Mouse (Mus musculus) T-helper 2 cell (primary cell): ENCODE measurements around the gene Prr18.

Experiments used
- in situ Hi-C: fragments of 300-600 bp; cut with MboI, MseI; formaldehyde crosslinking; loops from one replicate; pipeline ENCODE4 v1.15.1; 2025; ENCODE audit warnings: high pct_unique_total_duplicates

The Prr18 gene

DNA sequence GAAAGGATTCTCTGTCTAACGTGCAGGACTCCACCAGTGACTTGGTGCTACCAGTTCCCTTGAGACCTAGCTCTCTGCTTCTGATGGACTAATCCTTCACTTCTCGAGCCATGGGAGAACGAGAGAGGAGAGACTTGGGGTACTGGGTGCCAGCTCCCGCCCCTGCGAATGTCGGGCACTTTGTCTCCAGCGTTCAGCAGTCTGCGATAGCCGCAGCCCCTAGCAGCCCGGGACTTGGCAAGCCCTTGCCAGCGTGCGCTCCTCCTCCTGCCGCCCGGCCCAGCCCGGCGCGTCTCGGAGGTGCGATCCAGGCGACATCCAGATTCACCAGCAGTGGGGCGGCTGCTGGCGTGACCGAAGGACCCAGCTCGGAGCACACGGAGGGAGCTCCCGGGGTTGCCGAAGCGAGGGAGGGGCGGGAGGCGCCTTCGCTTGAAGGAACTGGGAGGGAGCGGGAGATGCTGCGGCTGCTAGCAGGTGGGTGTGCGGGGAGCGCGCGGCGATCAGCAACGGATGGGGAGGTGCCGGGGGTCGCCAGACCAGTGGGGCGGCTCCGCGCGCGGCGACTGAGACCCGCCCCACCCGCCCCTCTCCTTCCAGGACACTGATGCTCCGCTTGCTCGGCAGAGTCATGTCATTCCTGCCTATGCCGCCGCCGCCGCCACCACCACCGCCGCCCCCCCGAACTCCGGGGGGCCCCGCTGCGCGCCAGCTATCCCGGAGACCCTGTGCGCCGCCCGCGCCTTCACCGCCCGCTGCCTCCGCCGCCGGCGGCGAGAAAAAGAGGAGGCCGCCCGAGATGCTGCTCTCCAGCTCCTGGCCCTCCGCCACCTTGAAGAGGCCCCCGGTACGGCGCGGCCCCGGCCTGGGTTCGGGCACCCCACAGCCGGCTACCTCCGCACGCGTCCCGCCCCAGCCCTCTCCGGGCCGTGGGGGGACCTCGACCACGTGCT, 3.4 kb downstream of the Prr18 start:
- in situ Hi-C loops = no loop called here

DNA sequence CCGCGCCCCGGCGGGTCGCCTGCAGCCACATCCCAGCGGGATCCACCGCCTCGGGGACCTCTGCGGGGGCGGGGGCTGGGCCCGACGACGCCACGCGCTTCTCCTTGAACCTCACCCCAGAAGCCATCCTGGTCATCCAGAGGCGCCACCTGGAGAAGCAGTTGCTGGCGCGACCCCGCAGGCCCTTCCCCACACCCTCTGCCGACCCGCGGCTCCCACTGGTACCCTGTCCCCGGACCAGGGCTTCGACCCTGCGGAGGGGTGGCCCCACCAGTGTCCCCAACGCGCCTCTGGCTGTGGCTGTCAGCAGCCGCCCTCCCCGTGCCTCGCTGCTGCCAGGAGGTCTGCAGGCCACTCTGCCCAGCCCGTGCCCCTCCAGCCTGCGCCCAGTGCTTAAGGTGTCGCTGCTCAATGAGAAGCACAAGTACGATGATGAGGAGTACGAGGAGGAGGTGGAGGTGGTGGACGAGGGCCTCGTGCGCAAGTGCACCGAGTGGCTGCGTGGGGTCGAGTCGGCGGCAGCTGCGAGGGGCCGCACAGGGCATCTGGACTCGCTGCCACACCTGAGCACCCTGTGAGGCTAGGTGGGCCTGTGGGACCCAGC, 4.2 kb downstream of the Prr18 start:
- in situ Hi-C loops = no loop called here

DNA sequence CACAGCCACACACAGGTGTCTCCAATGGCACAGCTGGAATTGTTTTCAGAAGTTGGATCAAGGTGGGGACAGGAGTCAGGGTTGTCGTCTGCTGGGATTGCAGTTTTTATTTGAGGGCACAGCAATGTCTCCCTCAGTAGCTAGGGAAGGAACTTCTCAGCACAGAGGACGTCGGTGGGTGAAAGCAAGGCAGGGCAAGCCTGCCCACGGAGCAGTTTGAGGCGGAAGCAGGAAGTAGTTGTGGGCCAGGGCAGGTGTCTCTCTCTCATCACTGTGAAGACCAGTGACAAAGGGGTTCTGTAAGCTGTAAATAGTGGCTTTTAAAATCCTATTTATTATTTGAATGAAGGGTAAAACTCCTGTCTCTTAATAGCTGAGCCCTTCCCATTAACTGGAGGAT, 5.4 kb downstream of the Prr18 start:
- in situ Hi-C loops = no loop called here

DNA sequence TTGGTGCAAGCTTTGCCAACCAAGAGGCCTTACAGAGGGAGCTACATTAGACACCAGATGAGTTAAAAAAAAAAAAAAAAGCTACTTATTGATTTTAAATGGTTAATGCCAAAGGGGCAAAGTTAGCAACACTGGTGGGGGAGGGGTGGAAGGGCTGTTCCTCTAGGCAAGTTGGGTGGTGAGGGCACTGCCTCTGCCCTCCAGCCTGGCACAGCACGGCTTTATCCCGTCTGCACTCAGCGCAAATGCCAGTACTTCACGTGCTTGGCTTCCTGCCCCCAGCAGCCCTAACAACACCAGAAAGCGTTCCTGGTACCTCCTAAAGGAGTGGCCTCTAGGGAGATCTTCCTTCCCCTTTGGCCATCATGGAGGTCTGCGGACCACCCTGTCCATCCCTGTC, 6.2 kb downstream of the Prr18 start:
- in situ Hi-C loops = no loop called here

DNA sequence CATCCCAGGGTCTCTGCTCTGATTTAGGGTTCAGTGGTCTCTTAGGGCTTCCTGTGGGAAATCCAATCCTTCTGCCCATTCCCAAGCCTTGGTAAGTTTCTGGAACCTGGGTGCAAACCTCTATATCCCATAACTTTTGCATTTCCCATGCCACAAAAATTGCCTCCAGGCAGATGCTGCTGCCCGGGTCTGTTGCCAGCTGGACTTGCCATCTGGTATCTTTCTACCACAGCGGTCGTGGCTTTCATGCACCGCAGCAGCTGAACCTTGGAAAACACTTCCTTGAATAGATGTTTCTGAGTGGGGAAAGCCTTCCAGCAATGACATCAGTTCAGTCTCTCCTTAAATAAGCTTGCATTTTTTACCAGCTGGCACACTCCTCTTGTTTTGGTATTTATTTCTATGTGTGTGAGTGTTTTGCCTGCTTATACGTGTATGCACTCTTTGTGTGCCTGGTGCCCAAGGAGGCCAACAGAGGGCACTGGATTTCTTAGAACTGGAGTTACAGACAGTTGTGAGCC, 10.6 kb downstream of the Prr18 start:
- in situ Hi-C loops = no loop called here

DNA sequence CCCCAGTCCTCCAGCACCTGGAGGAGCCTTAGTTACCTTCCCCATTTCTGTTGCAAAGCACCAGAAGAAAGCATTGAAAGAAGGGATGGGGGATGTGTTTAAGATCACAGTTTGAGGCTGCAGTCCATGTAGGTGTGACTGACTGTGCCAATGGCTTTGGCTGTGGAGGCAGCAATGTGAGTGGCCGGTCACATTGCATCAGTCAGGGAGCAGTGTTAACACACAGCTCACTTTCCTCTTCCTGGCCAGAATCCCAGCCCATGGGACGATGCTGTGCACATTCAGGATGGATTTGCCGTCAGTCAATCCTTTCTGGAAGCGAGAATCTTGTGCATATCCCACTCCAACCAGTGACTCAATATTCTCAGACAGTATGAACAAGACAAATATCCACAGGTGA, 11.7 kb downstream of the Prr18 start:
- in situ Hi-C loops = no loop called here

DNA sequence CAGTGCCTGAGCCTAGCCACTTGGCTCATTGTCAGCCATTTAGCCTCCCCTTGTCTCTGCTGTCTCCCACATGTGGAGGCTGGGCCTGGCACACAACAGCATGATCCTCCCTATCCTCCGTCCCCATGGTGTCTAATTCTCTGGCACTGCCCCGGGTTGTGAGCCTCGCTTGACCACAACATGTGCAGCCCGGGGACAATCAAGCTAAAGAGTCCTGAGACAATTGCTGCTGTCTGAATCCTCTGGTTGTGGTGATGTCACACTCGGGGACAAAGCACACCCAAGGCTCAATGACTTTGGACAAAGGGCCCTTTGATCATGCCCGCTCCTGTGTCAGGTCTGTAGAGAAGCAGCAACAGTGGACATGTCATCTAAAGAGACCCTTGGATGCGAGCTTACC, 13.8 kb downstream of the Prr18 start:
- in situ Hi-C loops = no loop called here

DNA sequence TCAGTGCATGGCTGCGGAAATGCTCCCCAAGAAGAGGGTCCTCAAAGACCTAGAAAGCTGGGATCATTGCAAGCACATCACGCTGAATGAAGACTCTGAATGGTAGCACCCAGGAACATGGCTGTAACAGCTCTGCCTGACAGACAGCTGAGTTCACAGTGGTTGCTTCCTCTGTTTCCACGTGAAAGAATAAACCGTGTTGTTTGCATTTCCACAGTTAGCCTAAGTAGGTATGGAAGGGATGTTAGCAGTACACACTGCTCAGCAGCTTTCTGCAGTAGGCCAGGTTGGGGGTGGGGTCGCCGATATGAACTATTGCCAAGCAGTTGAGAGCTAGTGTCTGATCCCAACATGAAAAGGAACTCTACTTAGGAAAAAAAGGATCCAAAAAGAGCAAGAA, 18.4 kb downstream of the Prr18 start, which contains the start of gene T2:
T2 (plus strand) TSS at position 301 of the 400 bp plus-strand sequence.
- in situ Hi-C loops = no loop called here

DNA sequence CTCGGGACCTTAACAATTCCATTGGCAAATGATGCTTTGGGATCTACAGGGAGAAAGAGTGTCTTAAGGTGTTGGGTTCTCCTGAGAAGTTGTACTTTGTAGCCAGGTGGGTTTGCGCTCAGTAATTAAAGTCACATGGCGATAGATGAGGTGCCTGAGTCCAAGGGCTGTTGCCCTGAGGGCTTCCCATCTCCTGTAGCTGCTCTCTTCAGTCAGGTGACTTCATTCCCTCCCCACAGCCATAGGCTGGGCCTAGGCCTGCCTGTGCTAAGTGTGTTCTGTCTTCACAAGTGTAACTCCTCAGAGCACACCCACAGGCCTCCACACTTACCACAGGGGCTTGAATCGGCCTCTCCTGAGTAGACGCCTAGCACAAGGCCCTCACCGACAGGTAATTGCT, 20.2 kb downstream of the Prr18 start:
- in situ Hi-C loops = no loop called here

DNA sequence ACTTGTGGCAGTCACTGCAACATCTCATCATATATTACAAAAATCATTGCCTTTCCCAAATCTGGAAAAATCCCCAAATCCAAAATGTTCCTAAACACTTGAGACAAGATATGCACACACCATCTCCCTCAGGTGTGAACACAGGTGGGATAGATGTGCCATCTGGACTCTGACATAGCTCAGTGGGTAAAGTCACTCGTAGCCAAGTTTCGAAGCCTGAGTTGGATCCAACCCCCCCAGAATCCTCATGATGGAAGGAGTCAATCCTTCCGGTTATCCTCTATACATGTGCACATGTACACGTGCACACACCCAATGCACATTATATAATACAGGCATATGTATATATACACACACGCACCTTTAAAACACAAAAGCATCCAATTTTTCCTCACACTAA, 23.6 kb downstream of the Prr18 start:
- in situ Hi-C loops = no loop called here

DNA sequence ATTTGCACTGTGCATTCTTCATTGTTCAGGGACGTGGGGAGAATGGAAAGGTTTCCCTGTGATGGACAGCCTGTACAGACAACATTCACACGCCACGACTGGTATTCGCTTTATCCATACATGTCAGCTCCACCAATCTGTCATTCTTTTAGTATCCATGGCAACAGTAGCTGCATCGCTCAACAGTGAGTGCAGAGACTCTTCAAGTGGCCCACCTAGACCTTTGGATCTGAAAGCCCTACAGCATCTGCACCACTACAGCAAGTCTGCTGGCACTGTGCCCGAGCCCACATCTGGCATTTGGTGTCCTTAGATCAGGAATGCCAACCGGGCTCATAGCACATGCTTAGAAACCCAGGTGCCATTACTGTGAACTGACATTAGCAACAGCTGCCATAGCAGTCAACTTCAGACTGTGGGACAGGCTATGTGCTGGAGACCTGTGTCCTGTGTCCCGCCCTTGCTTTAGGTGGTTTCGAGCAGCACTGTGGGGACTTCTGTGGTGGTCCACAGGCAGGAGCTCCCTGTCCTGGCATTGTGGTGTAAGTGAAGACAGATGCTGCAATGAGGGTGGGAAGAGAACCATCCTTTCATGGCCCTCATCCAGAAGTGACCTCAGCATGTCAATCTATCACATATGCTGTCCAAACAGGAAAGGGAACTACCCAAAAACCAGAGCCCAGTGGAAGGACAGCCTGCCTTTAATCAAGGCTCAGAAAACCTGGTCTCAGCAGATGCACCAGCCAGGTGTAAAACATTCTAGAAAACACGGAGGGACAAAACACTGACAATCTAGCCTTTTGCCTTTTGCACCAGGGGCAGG, 24.2 kb downstream of the Prr18 start:
- in situ Hi-C loops = no loop called here

DNA sequence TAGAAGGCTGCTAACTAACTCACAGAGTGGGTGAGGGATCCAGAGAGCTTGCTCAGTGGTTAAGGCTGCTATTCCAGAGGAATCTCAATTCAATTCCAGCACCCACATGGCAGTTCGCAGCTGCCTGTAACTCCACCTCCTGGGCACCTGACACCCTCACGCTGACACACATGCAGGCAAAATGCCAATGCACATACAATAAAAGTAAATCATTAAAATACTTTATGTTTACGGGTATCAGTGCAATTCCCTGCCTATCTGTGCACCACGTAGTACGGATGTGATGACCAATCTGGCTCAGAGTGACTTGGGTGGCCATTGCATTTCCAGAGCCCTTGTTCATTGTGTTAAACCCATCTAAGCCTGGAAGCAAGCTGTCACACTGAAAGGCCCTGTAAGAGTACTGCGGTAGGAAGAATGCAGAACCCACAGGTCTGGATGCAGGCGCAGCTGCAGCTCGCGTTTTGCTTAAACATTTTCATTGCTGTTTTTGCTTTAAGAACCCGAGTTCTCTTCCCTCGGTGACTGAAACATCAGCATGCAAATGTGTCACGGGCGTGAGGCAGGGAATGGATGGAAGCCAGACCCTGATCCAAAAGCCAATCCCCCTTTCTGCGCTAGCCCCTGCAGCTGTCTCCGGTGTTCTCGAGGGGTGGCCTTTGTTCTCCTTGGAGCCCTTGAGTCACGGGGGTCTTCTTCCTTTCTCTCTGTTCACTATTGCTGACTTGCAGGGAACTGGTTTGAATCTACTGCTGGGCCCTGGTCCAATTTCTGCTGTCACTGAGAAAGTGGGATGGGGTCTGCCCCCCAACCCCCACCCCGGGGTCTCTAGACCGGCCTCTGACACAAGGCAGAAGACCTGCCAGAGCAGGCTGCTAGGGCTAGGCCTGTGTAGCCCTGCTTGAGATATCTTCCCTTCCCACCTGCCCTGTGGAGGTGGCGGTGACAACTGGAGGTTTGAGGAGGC, 30.5 kb downstream of the Prr18 start:
- in situ Hi-C loops = loop anchor here (5.0 kb wide), 1 partner anchor 50 kb away; no protein-coding TSS in a partner anchor

DNA sequence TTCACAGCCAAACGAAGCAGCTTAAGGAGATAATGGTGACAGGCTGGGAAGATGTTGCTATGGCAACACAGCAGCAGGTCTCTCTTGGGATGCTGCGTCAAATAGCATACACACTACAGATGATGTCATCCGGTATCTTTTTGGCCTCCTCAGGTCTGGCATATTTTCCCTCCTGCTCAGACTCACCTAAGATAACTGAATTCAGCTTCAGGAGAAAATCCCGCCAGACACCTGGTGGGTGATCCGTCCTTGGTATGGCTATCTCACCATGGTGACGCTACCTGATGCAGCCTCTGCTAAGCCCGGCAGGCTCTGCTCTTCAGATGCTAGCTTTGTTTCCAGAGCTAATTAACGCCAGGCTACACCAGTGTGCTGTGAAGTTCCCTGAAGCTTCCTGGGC, 31.3 kb downstream of the Prr18 start:
- in situ Hi-C loops = loop anchor here (5.0 kb wide), 1 partner anchor 51 kb away; no protein-coding TSS in a partner anchor

DNA sequence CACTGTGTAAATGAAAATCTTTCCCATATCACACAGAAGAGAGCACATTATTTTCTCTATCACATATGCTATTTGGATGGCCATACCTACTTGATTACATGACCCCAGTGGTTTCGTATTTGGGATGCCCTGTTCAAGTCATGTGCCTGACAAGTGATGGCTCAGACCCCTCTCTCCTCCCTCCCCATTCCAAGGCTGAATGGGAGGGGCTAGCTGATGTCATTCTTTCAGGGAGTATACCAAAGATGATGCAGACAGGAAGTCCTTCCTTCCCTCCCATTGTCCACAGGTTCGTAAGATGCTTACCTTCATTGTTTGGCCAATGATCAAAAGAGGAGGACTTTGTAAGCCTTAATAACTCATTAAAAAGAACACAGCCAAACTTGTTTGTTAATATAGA, 31.9 kb downstream of the Prr18 start:
- in situ Hi-C loops = loop anchor here (5.0 kb wide), 1 partner anchor 52 kb away; no protein-coding TSS in a partner anchor

DNA sequence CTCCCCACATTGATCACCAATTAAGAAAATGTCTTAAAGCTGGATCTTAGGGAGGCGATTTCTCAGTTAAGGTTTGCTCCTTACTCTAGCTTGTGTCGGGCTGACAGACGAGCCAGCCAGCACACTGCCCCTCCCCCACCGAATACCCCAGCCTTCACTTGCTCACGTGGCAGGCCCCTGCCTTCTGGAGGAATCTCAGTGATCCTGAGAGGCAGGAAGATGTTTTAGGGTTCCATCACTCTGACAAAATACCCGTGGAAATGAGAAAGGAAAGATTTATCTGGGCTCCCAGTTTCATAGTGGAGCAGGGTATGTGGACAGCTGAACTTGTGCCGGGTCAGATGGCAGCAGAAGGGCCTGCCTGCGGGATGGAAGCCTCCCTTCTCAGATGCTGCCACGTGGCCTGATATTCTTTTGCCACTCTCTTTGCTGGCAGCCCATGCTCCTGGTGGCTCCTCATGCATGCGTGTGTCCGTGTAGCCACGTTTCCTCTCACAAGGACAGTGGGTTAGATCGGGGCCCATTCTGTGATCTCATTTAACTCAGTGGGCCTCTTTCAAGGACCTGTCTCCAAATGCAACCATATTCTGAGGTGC, 33.5 kb downstream of the Prr18 start:
- in situ Hi-C loops = no loop called here

DNA sequence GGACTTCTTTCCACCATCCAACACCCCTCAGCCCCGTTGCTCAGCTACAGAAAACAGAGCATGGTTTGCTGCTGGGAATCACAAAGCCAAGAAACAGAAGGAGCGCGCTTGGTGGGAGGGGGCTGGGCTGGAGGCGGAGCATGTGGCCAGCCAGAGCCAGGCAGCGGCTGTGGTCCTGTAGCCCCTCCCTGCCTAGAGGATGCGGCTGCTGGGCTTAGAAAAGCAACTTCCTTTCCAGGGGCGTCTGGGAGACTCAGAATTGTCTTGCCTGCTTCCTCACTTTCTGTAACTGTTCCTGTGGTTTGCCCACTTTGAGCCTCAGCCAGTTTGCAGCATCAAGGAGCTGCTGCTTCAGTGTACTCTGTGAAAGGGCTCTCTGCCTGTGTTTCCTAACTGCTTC, 34.6 kb downstream of the Prr18 start:
- in situ Hi-C loops = no loop called here

DNA sequence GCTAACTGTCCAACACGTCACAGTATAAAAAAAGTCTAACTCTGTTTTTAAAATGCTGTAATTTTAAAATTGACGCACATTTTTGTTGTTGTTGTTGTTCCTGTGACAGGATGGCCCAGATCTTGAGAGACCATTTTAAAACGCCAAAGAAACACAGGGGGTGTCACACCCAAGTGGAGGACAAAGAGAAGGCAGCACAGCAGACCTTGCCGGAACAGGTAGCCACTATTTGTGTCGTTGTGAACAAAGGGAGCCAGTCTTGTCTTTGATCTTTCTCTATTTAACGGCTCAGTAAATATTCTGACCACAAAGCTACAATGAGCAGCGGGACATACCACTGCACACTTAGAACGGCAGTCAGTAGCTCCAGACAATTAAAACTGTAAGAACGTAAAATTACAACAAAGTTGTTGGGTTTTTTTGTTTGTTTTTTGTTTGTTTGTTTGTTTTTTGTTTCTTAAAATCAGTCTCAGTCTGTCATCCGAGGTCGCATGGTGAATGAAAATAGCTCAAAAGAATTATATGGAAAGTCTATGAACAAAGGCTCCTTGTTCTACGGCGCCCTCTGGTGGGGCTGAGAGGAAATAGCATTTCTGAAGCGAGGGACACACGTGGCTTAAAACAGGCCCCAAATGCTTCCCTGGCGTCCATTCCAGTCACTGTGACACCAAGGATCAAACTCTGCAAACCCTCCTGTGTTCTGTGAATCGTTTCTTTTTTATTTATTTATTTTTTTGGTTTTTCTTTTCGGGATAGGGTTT, 35.2 kb downstream of the Prr18 start:
- in situ Hi-C loops = no loop called here

DNA sequence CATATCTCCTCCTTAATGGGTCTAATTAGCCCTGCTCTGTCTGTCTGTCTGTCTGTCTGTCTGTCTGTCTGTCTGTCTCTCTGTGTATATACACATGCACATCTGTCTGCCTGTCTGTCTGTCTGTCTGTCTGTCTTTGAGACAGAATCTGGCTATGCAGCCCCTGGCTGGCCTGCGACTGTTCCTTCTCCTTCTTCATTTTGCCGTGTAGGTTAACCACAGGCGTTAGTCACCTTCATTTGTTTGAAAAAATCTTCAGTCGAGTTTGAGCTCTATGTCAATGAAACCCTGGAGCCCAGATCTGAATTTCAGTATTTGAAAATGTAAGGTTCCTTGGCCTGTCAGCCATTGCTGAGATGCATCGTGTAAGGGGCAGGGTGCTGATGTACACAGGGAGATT, 40.0 kb downstream of the Prr18 start:
- in situ Hi-C loops = no loop called here

DNA sequence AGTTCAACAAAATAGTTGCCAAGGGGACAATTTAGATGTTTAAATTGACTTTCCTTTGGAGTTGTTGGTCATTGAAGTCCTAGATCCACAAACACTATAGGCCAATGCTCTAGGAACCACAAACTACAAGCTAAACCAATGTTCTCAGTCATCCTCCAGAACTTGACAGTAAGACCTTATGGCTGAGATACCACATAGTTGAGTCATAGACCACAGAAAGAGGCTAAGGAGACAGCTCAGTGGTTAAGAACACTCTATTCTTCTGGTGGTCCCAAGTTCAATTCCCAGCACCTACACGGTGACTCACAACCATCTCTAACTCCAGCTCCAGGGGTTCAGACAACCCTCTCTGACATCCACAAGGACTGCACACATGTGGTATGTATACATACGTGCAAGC, 48.2 kb downstream of the Prr18 start:
- in situ Hi-C loops = loop anchor here (10.0 kb wide), 1 partner anchor 121 kb away; no protein-coding TSS in a partner anchor
